Mouse (Mus musculus) testis, postnatal 10 days (tissue): ENCODE results near the gene Trpv2.
"Not testable (repeated sequence)": the region's sequence is repeated elsewhere in the genome, so short reads cannot be mapped to it uniquely, and the experiment has no call there.

ENCODE experiments used
- DNase-seq: peaks from one replicate; pipeline ENCODE4 v3.0.0; 2021; ENCODE audit warnings: low spot score

The Trpv2 gene

DNA sequence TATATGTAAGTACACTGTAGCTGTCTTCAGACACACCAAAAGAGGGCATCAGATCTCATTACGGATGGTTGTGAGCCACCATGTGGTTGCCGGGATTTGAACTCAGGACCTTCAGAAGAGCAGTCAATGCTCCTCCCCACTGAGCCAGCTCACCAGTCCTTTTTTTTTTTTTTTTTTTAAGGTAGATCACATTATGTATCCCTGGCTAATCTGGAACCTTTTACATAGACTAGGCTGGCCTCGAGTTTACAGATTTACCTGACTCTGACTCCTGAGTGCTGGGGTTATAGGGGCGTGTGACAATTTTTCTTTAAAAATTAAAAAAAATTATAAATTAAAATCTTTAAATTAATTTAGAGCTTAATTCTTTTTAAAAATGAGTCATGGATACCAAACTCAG lies 75.5 kb downstream of the Trpv2 start:
- not testable (repeated sequence) for DNase-seq
